Mouse (Mus musculus): Measurements from ENCODE around the gene Trmt10a. TPM values are rescaled to one million over a fixed set of nuclear protein-coding genes. Genes with fewer than 3 reads are reported as not detected.

The Trmt10a gene
- polyA plus RNA-seq, 1 experiment from 2014 or later = 15.2 TPM

DNA sequence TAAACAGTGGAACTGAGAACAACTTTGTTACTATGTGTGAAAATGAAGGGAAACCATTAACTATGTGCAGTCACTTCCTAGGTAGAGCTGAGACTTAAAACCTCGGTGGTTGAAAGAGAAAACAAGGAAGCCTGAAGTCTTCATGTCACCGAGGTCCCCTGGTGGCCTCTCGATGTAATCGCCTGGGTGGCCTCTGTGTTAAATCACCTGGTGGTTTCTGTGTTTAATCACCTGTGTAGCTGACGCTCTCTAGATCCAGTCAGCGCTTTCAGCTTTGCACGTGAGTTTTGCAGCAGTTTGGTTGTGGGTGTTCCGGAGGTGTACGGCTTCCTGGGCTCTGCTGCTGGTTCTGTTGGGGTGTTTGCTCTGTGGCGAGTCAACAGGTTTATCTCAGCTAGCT, 30.0 kb downstream of the Trmt10a start:
- 71% methylated on average over 10 of the region's 10 CpGs for WGBS
- no peaks in the 10 kb centered on the region for H3K27me3 ChIP-seq
- no peak overlapping the region for H3K27ac ChIP-seq
- no peak overlapping the region for H3K4me2 ChIP-seq (replicated peaks)
- ATAC-seq (ENCODE audit: insufficient number of reproducible peaks, insufficient read depth, low FRiP score, low TSS enrichment) = no peak
- H3K9ac ChIP-seq = no peak overlapping the region
- H3K9me3 ChIP-seq = no peaks in the 10 kb centered on the region
- no peak overlapping the region for H3K4me3 ChIP-seq
- H3K36me3 ChIP-seq = no peaks in the 10 kb centered on the region
- no peaks in the 10 kb centered on the region for H3K4me1 ChIP-seq

- Histone ChIP-seq H3K27ac (no peak overlapping the region), H3K27me3 (no peaks in the 10 kb centered on the region), H3K9ac (no peak overlapping the region), H3K4me1 (no peaks in the 10 kb centered on the region), H3K4me2 (replicated peaks) (no peak overlapping the region), H3K9me3 (no peaks in the 10 kb centered on the region), H3K36me3 (no peaks in the 10 kb centered on the region), H3K4me3 (no peak overlapping the region)
- no peak for ATAC-seq (ENCODE audit: insufficient number of reproducible peaks, insufficient read depth, low FRiP score, low TSS enrichment)
- WGBS = 80% methylated on average over 6 of the region's 6 CpGs
Observed at GRCm38 (mm10) chr3:138175551-138175950, 32.3 kb downstream of the Trmt10a start.

- 87% methylated on average over 2 of the region's 2 CpGs for WGBS
- Histone ChIP-seq H3K4me3 (no peak overlapping the region), H3K4me2 (replicated peaks) (no peak overlapping the region), H3K27ac (no peak overlapping the region), H3K9ac (no peak overlapping the region), H3K36me3 (no peaks in the 10 kb centered on the region), H3K9me3 (no peaks in the 10 kb centered on the region), H3K4me1 (no peaks in the 10 kb centered on the region), H3K27me3 (no peaks in the 10 kb centered on the region)
- ATAC-seq (ENCODE audit: insufficient number of reproducible peaks, insufficient read depth, low FRiP score, low TSS enrichment) = no peak
Observed at GRCm38 (mm10) chr3:138182019-138182418, 38.8 kb downstream of the Trmt10a start.

DNA sequence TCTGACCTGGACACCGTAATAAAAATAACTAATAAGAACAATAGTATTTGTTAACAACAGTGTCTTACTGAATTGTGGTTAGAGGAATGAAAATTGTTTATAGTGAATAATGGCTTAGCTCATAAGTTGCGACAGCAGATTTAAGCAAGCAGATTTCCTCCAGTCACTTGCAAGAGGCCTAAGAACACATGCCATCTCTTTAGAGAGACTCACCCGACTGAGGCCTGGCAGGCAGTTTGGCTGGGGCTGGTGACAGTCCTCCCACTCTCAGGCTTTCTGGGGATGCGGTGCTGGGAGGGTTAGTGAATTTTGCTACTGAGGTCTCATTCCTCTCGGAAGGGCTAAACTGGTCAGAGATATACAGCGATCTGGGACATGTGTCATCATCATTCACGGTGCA, 40.1 kb downstream of the Trmt10a start:
- Histone ChIP-seq H3K4me2 (replicated peaks) (no peak overlapping the region), H3K9ac (no peak overlapping the region), H3K4me3 (no peak overlapping the region), H3K4me1 (no peaks in the 10 kb centered on the region), H3K27me3 (no peaks in the 10 kb centered on the region), H3K9me3 (no peaks in the 10 kb centered on the region), H3K36me3 (no peaks in the 10 kb centered on the region), H3K27ac (no peak overlapping the region)
- 94% methylated on average over 7 of the region's 7 CpGs for WGBS
- no peak for ATAC-seq (ENCODE audit: insufficient number of reproducible peaks, insufficient read depth, low FRiP score, low TSS enrichment)

DNA sequence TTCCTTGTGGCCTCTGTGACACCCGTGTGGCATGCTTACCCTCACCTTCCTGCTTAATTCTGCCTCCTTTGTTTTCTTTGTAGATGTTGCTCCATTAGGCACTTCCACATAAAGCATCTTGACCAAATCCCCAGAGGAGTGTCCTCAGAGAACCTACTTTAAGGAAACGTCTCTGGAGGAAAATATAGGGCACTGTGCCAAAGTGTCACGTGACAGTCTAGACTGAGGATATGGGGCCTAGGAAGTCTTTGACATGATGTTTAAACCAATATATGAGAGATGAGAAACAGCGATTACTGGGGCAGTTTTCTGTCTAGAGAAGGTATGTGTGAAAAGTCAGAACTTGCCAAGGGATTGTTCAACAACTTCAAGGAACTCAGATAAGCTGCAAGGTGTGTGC, 42.0 kb downstream of the Trmt10a start:
- 61% methylated on average over 4 of the region's 4 CpGs for WGBS
- Histone ChIP-seq H3K4me1 (no peaks in the 10 kb centered on the region), H3K27me3 (no peaks in the 10 kb centered on the region), H3K9ac (no peak overlapping the region), H3K27ac (no peak overlapping the region), H3K4me2 (replicated peaks) (no peak overlapping the region), H3K36me3 (no peaks in the 10 kb centered on the region), H3K4me3 (no peak overlapping the region), H3K9me3 (no peaks in the 10 kb centered on the region)
- ATAC-seq (ENCODE audit: insufficient number of reproducible peaks, insufficient read depth, low FRiP score, low TSS enrichment) = no peak

- no peaks in the 10 kb centered on the region for H3K36me3 ChIP-seq
- H3K4me2 ChIP-seq (replicated peaks) = no peak overlapping the region
- no peaks in the 10 kb centered on the region for H3K27me3 ChIP-seq
- H3K4me3 ChIP-seq = no peak overlapping the region
- 86% methylated on average over 26 of the region's 26 CpGs for WGBS
- no peak for ATAC-seq (ENCODE audit: insufficient number of reproducible peaks, insufficient read depth, low FRiP score, low TSS enrichment)
- H3K9ac ChIP-seq = no peak overlapping the region
- H3K4me1 ChIP-seq = no peaks in the 10 kb centered on the region
- H3K27ac ChIP-seq = no peak overlapping the region
- no peaks in the 10 kb centered on the region for H3K9me3 ChIP-seq
Observed at GRCm38 (mm10) chr3:138185995-138186930, 43.0 kb downstream of the Trmt10a start.

DNA sequence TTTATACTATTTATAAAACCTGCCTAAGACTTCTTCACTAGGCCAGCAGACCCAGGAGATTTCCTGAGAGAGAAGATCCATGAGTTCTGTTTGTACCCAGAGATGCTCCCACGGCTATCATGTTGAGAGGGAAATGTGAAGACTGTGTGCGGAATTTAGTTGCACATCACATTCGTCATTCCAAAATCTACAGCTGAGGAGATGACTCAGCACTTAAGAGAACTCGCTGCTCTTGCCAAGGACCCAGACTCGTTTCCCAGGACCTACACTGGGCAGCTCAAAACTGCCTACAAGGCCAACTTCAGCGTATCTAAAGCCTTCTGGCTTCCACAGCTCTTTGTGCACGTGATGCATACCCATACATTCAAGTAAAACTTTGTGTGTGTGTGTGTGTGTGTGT, 49.0 kb downstream of the Trmt10a start:
- no peak overlapping the region for H3K9ac ChIP-seq
- H3K9me3 ChIP-seq = no peaks in the 10 kb centered on the region
- H3K27me3 ChIP-seq = no peaks in the 10 kb centered on the region
- H3K4me1 ChIP-seq = no peaks in the 10 kb centered on the region
- H3K4me3 ChIP-seq = no peak overlapping the region
- H3K27ac ChIP-seq = no peak overlapping the region
- H3K4me2 ChIP-seq (replicated peaks) = no peak overlapping the region
- no peaks in the 10 kb centered on the region for H3K36me3 ChIP-seq
- ATAC-seq (ENCODE audit: insufficient number of reproducible peaks, insufficient read depth, low FRiP score, low TSS enrichment) = no peak
- 84% methylated on average over 7 of the region's 7 CpGs for WGBS

DNA sequence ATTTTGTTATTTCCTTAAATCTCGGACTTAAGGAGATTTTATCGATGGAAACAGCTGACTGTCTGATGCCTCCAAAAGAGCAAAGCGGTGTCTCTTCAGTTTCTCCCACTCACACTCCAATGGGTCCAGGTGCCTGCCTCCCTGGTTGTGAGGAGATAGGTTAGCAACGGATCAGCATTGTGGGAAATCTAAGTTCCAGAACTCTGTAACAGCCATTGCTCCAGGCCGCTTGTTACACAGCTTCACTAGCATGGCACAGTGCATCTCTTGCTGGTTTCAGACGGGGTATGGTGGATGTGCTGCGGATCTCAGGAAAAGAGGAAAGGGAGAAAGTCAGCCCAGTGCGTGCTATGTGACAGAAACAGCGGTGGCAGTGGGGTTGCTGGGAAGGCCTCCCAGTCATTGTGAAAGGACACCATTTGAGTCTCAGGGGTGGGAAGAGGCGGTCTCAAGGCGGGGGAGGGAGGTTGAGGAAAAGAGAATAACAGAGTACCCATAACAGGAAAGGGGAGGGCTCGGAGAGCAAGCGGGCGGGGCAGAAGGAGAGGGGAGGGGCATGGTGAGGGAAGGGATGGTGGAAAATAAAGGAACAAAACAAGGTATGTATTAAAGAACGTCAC, 50.5 kb downstream of the Trmt10a start, which contains the start of gene 4930579F01Rik:
Gene 4930579F01Rik (minus strand): TSS at position 143 of the 620 bp plus-strand sequence.
- no peaks in the 10 kb centered on the region for H3K9me3 ChIP-seq
- H3K9ac ChIP-seq = no peak within 1 kb of the TSS
- H3K4me1 ChIP-seq = no peaks in the 10 kb centered on the region
- no peak for ATAC-seq (ENCODE audit: insufficient number of reproducible peaks, insufficient read depth, low FRiP score, low TSS enrichment)
- no peak within 1 kb of the TSS for H3K27ac ChIP-seq
- 76% methylated on average over 15 of the region's 15 CpGs for WGBS
- no peaks in the 10 kb centered on the region for H3K27me3 ChIP-seq
- no peak within 1 kb of the TSS for H3K4me3 ChIP-seq
- no peaks in the 10 kb centered on the region for H3K36me3 ChIP-seq
- no peak within 1 kb of the TSS for H3K4me2 ChIP-seq (replicated peaks)

- Histone ChIP-seq H3K27me3 (no peaks in the 10 kb centered on the region), H3K4me3 (no peak overlapping the region), H3K36me3 (no peaks in the 10 kb centered on the region), H3K9me3 (no peaks in the 10 kb centered on the region), H3K4me1 (no peaks in the 10 kb centered on the region), H3K27ac (no peak overlapping the region), H3K4me2 (replicated peaks) (no peak overlapping the region), H3K9ac (no peak overlapping the region)
- WGBS = 67% methylated on average over 14 of the region's 14 CpGs
- no peak for ATAC-seq (ENCODE audit: insufficient number of reproducible peaks, insufficient read depth, low FRiP score, low TSS enrichment)
Observed at GRCm38 (mm10) chr3:138197093-138197492, 53.8 kb downstream of the Trmt10a start.

DNA sequence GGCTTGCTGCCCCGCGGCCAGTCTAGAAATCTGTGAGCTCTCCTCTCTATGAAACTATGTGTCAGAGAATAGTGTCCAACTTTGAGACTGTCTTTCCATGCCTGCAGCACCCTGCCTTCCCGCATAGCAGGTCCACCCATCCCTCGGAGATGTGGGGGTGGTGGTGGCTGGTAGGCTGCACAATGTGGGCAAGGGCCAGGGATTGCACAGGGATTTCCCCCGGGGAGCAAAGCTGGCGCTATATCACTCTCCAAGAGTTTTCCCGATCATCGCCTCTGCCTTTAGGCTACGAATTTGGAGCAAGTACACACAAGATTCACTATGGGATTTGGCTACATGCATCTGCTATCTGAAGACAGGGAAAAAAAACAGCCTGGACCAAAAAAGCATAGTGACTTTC, 54.3 kb downstream of the Trmt10a start:
- no peaks in the 10 kb centered on the region for H3K9me3 ChIP-seq
- H3K4me2 ChIP-seq (replicated peaks) = 0 out of 2 replicates have a peak overlapping the region, but pooled peaks have one; percentile 19
- no peak overlapping the region for H3K9ac ChIP-seq
- 68% methylated on average over 9 of the region's 9 CpGs for WGBS
- no peaks in the 10 kb centered on the region for H3K4me1 ChIP-seq
- H3K27me3 ChIP-seq = no peaks in the 10 kb centered on the region
- no peak overlapping the region for H3K4me3 ChIP-seq
- ATAC-seq (ENCODE audit: insufficient number of reproducible peaks, insufficient read depth, low FRiP score, low TSS enrichment) = no peak
- no peak overlapping the region for H3K27ac ChIP-seq
- no peaks in the 10 kb centered on the region for H3K36me3 ChIP-seq

- Histone ChIP-seq H3K27ac (no peak overlapping the region), H3K9ac (0 out of 2 replicates have a peak overlapping the region, but pooled peaks have one; percentile 7), H3K36me3 (no peaks in the 10 kb centered on the region), H3K27me3 (no peaks in the 10 kb centered on the region), H3K9me3 (no peaks in the 10 kb centered on the region), H3K4me3 (peak overlapping the region; percentile 17; the same call in 1 of the 2 replicates), H3K4me2 (replicated peaks) (peak overlapping the region; percentile 47), H3K4me1 (no peaks in the 10 kb centered on the region)
- WGBS = 31% methylated on average over 20 of the region's 20 CpGs
- peak; percentile 41; the same call in 1 of the 2 replicates for ATAC-seq (ENCODE audit: insufficient number of reproducible peaks, insufficient read depth, low FRiP score, low TSS enrichment)
Observed at GRCm38 (mm10) chr3:138197973-138198721, 54.9 kb downstream of the Trmt10a start.

All from embryonic facial prominence, embryonic 12.5 days (tissue).